ENCODE assay signal across 8 mouse cellular contexts in genomic region chr9:44606646-44607045, GRCm38 (mm10). TPM values are rescaled to one million over a fixed set of nuclear protein-coding genes. Genes with fewer than 3 reads are reported as not detected.
DNase-seq lines count a peak whose midpoint lies in the region; ATAC-seq lines count a peak whose summit lies in the region.
"Had no signal": no experiment of that assay in that cellular context is flagged by ENCODE, and none has a peak within 500 bp of the region (broad histone marks: within the 10 kb centered on the region; RNA-seq: fewer than 3 reads in every experiment).

No protein-coding gene starts in this region.

- peaks cover 29% of the 10 kb centered on the region for H3K4me1 ChIP-seq in lung, embryonic 15.5 days
- peaks cover 4% of the 10 kb centered on the region; the same call in 1 of the 2 replicates for H3K4me1 ChIP-seq in hindbrain, embryonic 11.5 days (replicated peaks; ENCODE audit: control insufficient read depth, insufficient read depth, low read length)
- H3K4me1 ChIP-seq in liver, embryonic 12.5 days: peaks cover 44% of the 10 kb centered on the region
- peaks cover 20% of the 10 kb centered on the region for H3K4me1 ChIP-seq in stomach, embryonic 15.5 days

- H3K4me3 ChIP-seq in lung, embryonic 15.5 days: peak overlapping the region; percentile 99
- no peak overlapping the region; the same call in 1 of the 2 replicates for H3K4me3 ChIP-seq in hindbrain, embryonic 11.5 days (ENCODE audit: low read depth, low read length)
- H3K4me3 ChIP-seq in liver, embryonic 12.5 days: peak overlapping the region; percentile 94; the same call in 1 of the 2 replicates
- H3K4me3 ChIP-seq in stomach, embryonic 15.5 days (replicated peaks): no peak overlapping the region; the same call in 1 of the 2 replicates

- H3K27ac ChIP-seq in lung, embryonic 15.5 days: no peak overlapping the region
- H3K27ac ChIP-seq in hindbrain, embryonic 11.5 days (ENCODE audit: low read depth, low read length): no peak overlapping the region
- no peak overlapping the region for H3K27ac ChIP-seq in liver, embryonic 12.5 days
- H3K27ac ChIP-seq in stomach, embryonic 15.5 days: no peak overlapping the region

- DNase-seq in lung, adult 18-20 months: no peak
- no peak for DNase-seq in hindbrain, embryonic 11.5 days (ENCODE audit: low spot score)
- no peak for DNase-seq in MN1 (ENCODE audit: low spot score)
- DNase-seq in yolk sac, embryonic 10.5 days (ENCODE audit: low spot score): no peak
- DNase-seq: thymus, adult 2 months had no signal

- no peaks in the 10 kb centered on the region for H3K9me3 ChIP-seq in lung, embryonic 15.5 days
- no peaks in the 10 kb centered on the region for H3K9me3 ChIP-seq in hindbrain, embryonic 11.5 days (ENCODE audit: control insufficient read depth, low read length)
- H3K9me3 ChIP-seq in liver, embryonic 12.5 days (replicated peaks): no peaks in the 10 kb centered on the region
- H3K9me3 ChIP-seq in stomach, embryonic 15.5 days: no peaks in the 10 kb centered on the region

- no peak for ATAC-seq in lung, embryonic 15.5 days (ENCODE audit: borderline replicate concordance, extremely low read depth, low FRiP score, low TSS enrichment)
- no peak for ATAC-seq in hindbrain, embryonic 11.5 days (ENCODE audit: low FRiP score)
- no peak for ATAC-seq in liver, embryonic 12.5 days
- ATAC-seq in stomach, embryonic 15.5 days (ENCODE audit: insufficient read depth, low FRiP score, low read depth): no peak

- H3K4me2 ChIP-seq in lung, embryonic 15.5 days: peak overlapping the region; percentile 68
- peak overlapping the region; percentile 69; the same call in 1 of the 2 replicates for H3K4me2 ChIP-seq in hindbrain, embryonic 11.5 days (replicated peaks; ENCODE audit: low read depth, low read length)
- H3K4me2 ChIP-seq in liver, embryonic 12.5 days: peak overlapping the region; percentile 72
- H3K4me2 ChIP-seq in stomach, embryonic 15.5 days: peak overlapping the region; percentile 57; the same call in 1 of the 2 replicates

- H3K9ac ChIP-seq in lung, embryonic 15.5 days: no peak overlapping the region
- H3K9ac ChIP-seq in hindbrain, embryonic 11.5 days (ENCODE audit: low read depth, low read length): no peak overlapping the region
- H3K9ac ChIP-seq in liver, embryonic 12.5 days: peak overlapping the region; percentile 100; the same call in 1 of the 2 replicates
- no peak overlapping the region for H3K9ac ChIP-seq in stomach, embryonic 15.5 days

- H3K36me3 ChIP-seq in lung, embryonic 15.5 days: peaks cover 39% of the 10 kb centered on the region
- peaks cover 3% of the 10 kb centered on the region; the same call in 1 of the 2 replicates for H3K36me3 ChIP-seq in hindbrain, embryonic 11.5 days (ENCODE audit: control insufficient read depth, insufficient read depth, low read length)
- H3K36me3 ChIP-seq in liver, embryonic 12.5 days: peaks cover 47% of the 10 kb centered on the region
- peaks cover 23% of the 10 kb centered on the region for H3K36me3 ChIP-seq in stomach, embryonic 15.5 days

- H3K27me3 ChIP-seq in lung, embryonic 15.5 days: no peaks in the 10 kb centered on the region
- H3K27me3 ChIP-seq in hindbrain, embryonic 11.5 days (ENCODE audit: control insufficient read depth, insufficient read depth, low read length): no peaks in the 10 kb centered on the region
- H3K27me3 ChIP-seq in liver, embryonic 12.5 days (replicated peaks): no peaks in the 10 kb centered on the region
- no peaks in the 10 kb centered on the region for H3K27me3 ChIP-seq in stomach, embryonic 15.5 days (replicated peaks)

- WGBS in lung, embryonic 15.5 days: 39% methylated on average over 4 of the region's 4 CpGs
- WGBS in hindbrain, embryonic 11.5 days: 82% methylated on average over 4 of the region's 4 CpGs
- WGBS in liver, embryonic 12.5 days (ENCODE audit: insufficient replicate concordance): 66% methylated on average over 4 of the region's 4 CpGs
- WGBS in stomach, embryonic 15.5 days: 45% methylated on average over 4 of the region's 4 CpGs

RNA-seq across cellular contexts. Expression of gene Ddx6, which starts 2.0 kb away (rescaled TPM):
- 20.7 and 22.5 TPM in 2 replicates for polyA plus RNA-seq in lung, embryonic 15.5 days (2015; fragmentation: Nextera tagmentation; extraction: Ambion mirVana)
- polyA plus RNA-seq in hindbrain, embryonic 11.5 days (2014; fragmentation: Nextera tagmentation; extraction: Ambion mirVana): 16.0 and 32.7 TPM in 2 replicates
- 9.3 and 10.0 TPM in 2 replicates for polyA plus RNA-seq in liver, embryonic 12.5 days (2016; fragmentation: Nextera tagmentation; extraction: Ambion mirVana)
- polyA plus RNA-seq in stomach, embryonic 15.5 days (2015; fragmentation: Nextera tagmentation; extraction: Ambion mirVana): 18.6 and 19.8 TPM in 2 replicates

RNA-seq across cellular contexts. Expression of gene Cxcr5, which starts 45.0 kb away (rescaled TPM):
- not detected in 2 replicates for polyA plus RNA-seq in lung, embryonic 15.5 days (2015; fragmentation: Nextera tagmentation; extraction: Ambion mirVana)
- polyA plus RNA-seq in hindbrain, embryonic 11.5 days (2014; fragmentation: Nextera tagmentation; extraction: Ambion mirVana): 0.11 and 0.48 TPM in 2 replicates
- polyA plus RNA-seq in liver, embryonic 12.5 days (2016; fragmentation: Nextera tagmentation; extraction: Ambion mirVana): 0.05 TPM in 1 of 2 replicates, not detected in the other
- polyA plus RNA-seq in stomach, embryonic 15.5 days (2015; fragmentation: Nextera tagmentation; extraction: Ambion mirVana): 0.54 and 0.62 TPM in 2 replicates

Comparison
In these comparisons a context has a peak if more than half of its experiments do, and no peak if none do; other contexts are left out.
1. H3K4me3 ChIP-seq: peak in lung, embryonic 15.5 days (single experiment) and liver, embryonic 12.5 days (single experiment); none in hindbrain, embryonic 11.5 days (single experiment) and stomach, embryonic 15.5 days (single experiment).
2. Peak in every context shown above with its lines, with median percentiles within 50 percentile points of each other: H3K4me2 ChIP-seq.